Mouse (Mus musculus) urinary bladder, postnatal 14 days (tissue): ENCODE measurements at regions not wholly inside any gene's neighbourhood (a gene's known extent, or its start where the extent isn't known, plus 50 kb on each side); places are given as distances from the start of the nearest gene placed in this dataset.

Experiments
- DNase-seq: peaks from one replicate; pipeline ENCODE4 v3.0.0; 2021; ENCODE audit warnings: low spot score

- DNase-seq: no peak
Observed at GRCm38 (mm10) chr16:76076231-76076630, 54.1 kb upstream of the Samsn1 start.
